Mouse (Mus musculus) intestine, embryonic 16.5 days (tissue): ENCODE measurements around the gene Stpg4. TPM values are rescaled to one million over a fixed set of nuclear protein-coding genes. Genes with fewer than 3 reads are reported as not detected.
A peak's percentile ranks its signal among the peaks of the same experiment; 100 is the strongest.

Source experiments
- ATAC-seq: fragments of 200-750 bp; cut with Nextera tagmentation; 2 replicates; pipeline ENCODE4 v1.8.0; 2017; ENCODE audit warnings: moderate TSS enrichment, moderate library complexity
- H3K27ac ChIP-seq: fragments of 300-500 bp; sonication (generic); 2 replicates; pipeline ENCODE4 v1.5.1; 2014; ENCODE audit warnings: mild to moderate bottlenecking, low read length
- H3K27me3 ChIP-seq: fragments of 300-500 bp; sonication (generic); replicated peaks from 2 replicates; pipeline ENCODE4 v1.6.1; 2014; ENCODE audit warnings: low read length, control low read depth, mixed read lengths; ENCODE audit not compliant: control insufficient read depth, insufficient read depth
- H3K36me3 ChIP-seq: fragments of 300-500 bp; sonication (generic); 2 replicates; pipeline ENCODE4 v1.6.1; 2014; ENCODE audit warnings: low read length, control low read depth; ENCODE audit not compliant: control insufficient read depth, insufficient read depth
- H3K4me1 ChIP-seq: fragments of 300-500 bp; sonication (generic); 2 replicates; pipeline ENCODE4 v1.6.1; 2014; ENCODE audit warnings: low read length, control low read depth, mixed read lengths; ENCODE audit not compliant: control insufficient read depth, insufficient read depth
- H3K4me2 ChIP-seq: fragments of 300-500 bp; sonication (generic); 2 replicates; pipeline ENCODE4 v1.6.1; 2014; ENCODE audit warnings: low read depth, low read length, control low read depth
- H3K4me3 ChIP-seq: fragments of 300-500 bp; sonication (generic); 2 replicates; pipeline ENCODE4 v1.5.1; 2014; ENCODE audit warnings: mild to moderate bottlenecking, low read length
- H3K9ac ChIP-seq: fragments of 300-500 bp; sonication (generic); 2 replicates; pipeline ENCODE4 v1.6.1; 2014; ENCODE audit warnings: low read depth, low read length
- H3K9me3 ChIP-seq: fragments of 300-500 bp; sonication (generic); 2 replicates; pipeline ENCODE4 v1.6.1; 2016; ENCODE audit warnings: low read length, control low read depth; ENCODE audit not compliant: control insufficient read depth
- WGBS: fragments of 180-500 bp; shearing (Covaris S2); extraction: QIAGEN DNeasy Blood & Tissue Kit; methylation state at CpG from one replicate; pipeline ENCODE4 v1.1.7; 2014; 5-methylcytosine and 5-hydroxymethylcytosine counted together
- polyA plus RNA-seq: library from polyadenylated mRNA; unstranded; fragments of >200 nt; fragmentation: Nextera tagmentation; extraction: Ambion mirVana; gene quantifications from 2 replicates; pipeline ENCODE4 v1.2.1, GENCODE M21; 2015

The Stpg4 gene
- polyA plus RNA-seq, 1 experiment from 2014 or later: not detected

DNA sequence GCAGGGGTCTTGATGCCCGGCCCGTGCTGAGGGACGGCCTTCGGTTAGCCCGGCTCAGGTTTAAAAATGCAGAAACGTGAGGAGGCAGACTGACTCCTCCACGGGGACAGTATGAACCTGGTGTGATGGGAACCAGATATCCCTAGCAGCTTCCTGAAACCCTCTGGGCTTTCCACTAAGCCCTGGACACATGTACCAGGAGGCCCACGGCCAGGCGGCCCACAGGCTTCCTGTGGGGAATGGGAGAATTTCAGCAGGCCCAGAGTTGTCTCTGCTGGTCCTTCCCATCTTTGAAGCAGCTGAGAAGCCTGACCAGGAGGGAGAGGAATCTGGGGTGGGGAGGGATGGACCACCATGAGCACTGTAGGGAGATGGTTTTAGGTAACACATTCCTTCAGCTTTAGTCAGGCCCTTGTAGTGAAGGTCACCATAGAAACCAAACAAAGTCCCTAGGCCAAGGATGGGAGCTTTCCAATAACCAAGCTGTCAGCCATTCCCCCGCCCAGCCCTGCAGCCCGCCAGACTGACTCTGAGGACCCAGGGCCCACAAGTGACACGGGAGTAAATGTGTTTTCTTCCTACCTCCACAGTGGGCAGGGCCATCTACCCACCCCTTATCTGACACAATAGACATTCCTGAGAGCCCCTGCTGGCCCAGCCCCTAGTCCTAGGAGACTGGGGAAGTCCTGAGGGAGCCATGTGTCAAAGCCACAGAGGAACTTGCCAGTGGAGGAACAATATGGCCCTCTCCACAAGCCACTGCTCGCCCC lies 76.9 kb downstream of the Stpg4 start:
- H3K4me1 ChIP-seq: peaks cover 33% of the 10 kb centered on the region
- H3K9me3 ChIP-seq: no peaks in the 10 kb centered on the region
- 50% methylated on average over 13 of the region's 13 CpGs for WGBS
- no peak overlapping the region for H3K4me3 ChIP-seq
- H3K27me3 ChIP-seq: no peaks in the 10 kb centered on the region
- H3K4me2 ChIP-seq: 0 out of 2 replicates have a peak overlapping the region, but pooled peaks have one; percentile 8
- peaks cover 7% of the 10 kb centered on the region for H3K36me3 ChIP-seq
- H3K27ac ChIP-seq: peak overlapping the region; percentile 93
- H3K9ac ChIP-seq: peak overlapping the region; percentile 41; the same call in 1 of the 2 replicates
- ATAC-seq: 0 out of 2 replicates have a peak, but pooled peaks have one; percentile 6

DNA sequence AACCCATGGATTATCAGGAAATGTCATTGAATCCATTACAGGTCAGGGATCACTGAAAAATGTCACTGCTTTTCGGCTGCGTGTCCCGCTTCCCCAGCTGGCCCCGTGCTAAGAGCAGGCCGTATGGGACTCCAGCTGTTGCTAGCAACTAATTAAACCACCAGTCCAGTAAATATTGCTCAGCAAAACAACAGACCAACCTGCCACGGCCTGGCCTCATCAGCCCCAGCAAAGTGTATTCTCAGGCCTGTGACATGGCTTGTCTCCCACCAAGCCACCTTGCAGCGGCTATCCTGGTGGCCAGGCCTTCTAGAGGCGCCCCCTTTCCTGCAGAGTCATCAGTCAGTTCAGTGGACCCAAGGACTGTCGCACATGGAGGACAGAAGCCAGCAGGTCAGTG lies 78.0 kb downstream of the Stpg4 start:
- Histone ChIP-seq H3K4me3 (no peak overlapping the region), H3K9ac (no peak overlapping the region), H3K27me3 (no peaks in the 10 kb centered on the region), H3K4me2 (no peak overlapping the region), H3K4me1 (peaks cover 33% of the 10 kb centered on the region), H3K9me3 (no peaks in the 10 kb centered on the region), H3K27ac (no peak overlapping the region), H3K36me3 (peaks cover 7% of the 10 kb centered on the region)
- 81% methylated on average over 9 of the region's 9 CpGs for WGBS
- no peak for ATAC-seq

GRCm38 (mm10) chr17:87349069-87349468 lies 78.5 kb downstream of the Stpg4 start:
- no peak overlapping the region for H3K27ac ChIP-seq
- H3K4me1 ChIP-seq: peaks cover 33% of the 10 kb centered on the region
- H3K4me2 ChIP-seq: no peak overlapping the region
- no peaks in the 10 kb centered on the region for H3K9me3 ChIP-seq
- 33% methylated on average over 9 of the region's 9 CpGs for WGBS
- no peak overlapping the region for H3K9ac ChIP-seq
- H3K36me3 ChIP-seq: peaks cover 7% of the 10 kb centered on the region
- H3K4me3 ChIP-seq: no peak overlapping the region
- no peaks in the 10 kb centered on the region for H3K27me3 ChIP-seq
- ATAC-seq: no peak

DNA sequence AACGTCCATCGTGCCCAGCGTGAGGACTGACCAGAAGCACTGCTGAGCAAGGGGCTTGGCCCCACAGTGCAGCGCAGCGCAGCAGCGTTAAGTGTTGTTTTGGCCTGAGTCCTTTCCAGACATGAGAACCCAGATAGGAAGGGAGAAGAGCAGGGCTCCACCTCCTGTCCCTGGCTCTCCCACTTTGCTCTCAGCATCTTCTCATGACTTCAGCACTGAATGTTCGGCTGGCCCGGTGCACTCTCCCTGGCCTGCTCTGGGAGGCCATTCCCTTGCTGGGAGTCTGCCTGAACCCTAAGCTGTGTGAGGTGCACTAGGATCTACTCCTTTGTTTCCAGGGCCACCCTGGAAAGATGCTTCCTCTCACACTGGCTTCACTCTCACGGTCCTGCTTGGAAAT lies 79.2 kb downstream of the Stpg4 start:
- Histone ChIP-seq H3K4me2 (no peak overlapping the region), H3K4me3 (no peak overlapping the region), H3K27ac (0 out of 2 replicates have a peak overlapping the region, but pooled peaks have one; percentile 14), H3K36me3 (peaks cover 7% of the 10 kb centered on the region), H3K27me3 (no peaks in the 10 kb centered on the region), H3K4me1 (peaks cover 33% of the 10 kb centered on the region), H3K9ac (no peak overlapping the region), H3K9me3 (no peaks in the 10 kb centered on the region)
- no peak for ATAC-seq
- 60% methylated on average over 9 of the region's 9 CpGs for WGBS

- Histone ChIP-seq H3K27me3 (no peaks in the 10 kb centered on the region), H3K4me1 (peaks cover 3% of the 10 kb centered on the region), H3K9me3 (no peaks in the 10 kb centered on the region), H3K9ac (no peak overlapping the region), H3K4me3 (no peak overlapping the region), H3K4me2 (no peak overlapping the region), H3K27ac (no peak overlapping the region), H3K36me3 (peaks cover 7% of the 10 kb centered on the region)
- WGBS: 49% methylated on average over 4 of the region's 4 CpGs
- no peak for ATAC-seq
Observed at GRCm38 (mm10) chr17:87345252-87345593, 82.3 kb downstream of the Stpg4 start.

DNA sequence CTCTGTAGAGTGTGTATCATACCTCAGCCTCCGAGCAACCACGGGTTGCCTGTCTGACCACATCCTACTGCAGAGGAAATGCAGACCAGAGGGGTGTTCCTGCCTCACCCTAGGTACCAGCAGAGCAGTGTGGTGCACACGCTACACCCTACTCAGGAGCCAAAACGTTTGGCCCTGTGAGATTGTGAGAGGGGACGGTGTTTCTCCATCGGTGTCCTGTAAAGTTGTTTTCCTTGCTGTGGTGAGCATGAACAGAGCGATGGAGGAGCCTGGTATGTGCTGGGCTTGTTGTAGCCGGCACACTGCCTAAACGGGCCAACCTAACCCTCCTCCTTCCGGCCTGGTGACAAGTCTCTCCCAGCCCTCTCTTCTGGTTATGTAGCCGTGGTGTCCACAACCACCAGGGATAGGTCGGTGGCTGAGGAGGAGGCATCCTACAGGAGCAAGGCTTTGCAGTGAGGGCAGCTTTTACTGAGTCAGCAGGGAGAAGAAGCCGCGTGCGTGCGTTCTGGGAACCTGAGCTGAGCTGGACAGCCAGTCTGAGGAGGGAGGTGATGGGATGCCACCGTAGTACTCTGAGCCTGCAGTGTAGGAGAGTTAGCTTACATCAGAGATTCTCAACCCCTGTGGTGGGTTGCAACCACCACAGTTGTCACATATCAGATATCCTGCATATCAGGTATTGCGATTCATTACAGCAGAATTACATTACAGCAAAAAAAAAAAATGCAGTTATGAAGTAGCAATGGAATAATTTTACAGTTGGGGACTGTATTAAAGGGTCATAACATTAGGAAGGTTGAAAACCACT lies 82.9 kb downstream of the Stpg4 start:
- no peak for ATAC-seq
- Histone ChIP-seq H3K9ac (no peak overlapping the region), H3K36me3 (peaks cover 7% of the 10 kb centered on the region)

GRCm38 (mm10) chr17:87343060-87343703 lies 84.4 kb downstream of the Stpg4 start:
- no peaks in the 10 kb centered on the region for H3K9me3 ChIP-seq
- no peak overlapping the region for H3K4me3 ChIP-seq
- peaks cover 5% of the 10 kb centered on the region for H3K36me3 ChIP-seq
- ATAC-seq: no peak
- H3K4me1 ChIP-seq: 0 out of 2 replicates have a peak, but pooled peaks cover 2% of the 10 kb centered on the region
- 71% methylated on average over 8 of the region's 8 CpGs for WGBS
- H3K27me3 ChIP-seq: no peaks in the 10 kb centered on the region
- H3K9ac ChIP-seq: no peak overlapping the region
- no peak overlapping the region for H3K27ac ChIP-seq
- H3K4me2 ChIP-seq: no peak overlapping the region

More for the DNA sequence above, 82.9 kb downstream of the Stpg4 start:
- Histone ChIP-seq H3K4me3 (no peak overlapping the region), H3K4me1 (0 out of 2 replicates have a peak, but pooled peaks cover 2% of the 10 kb centered on the region), H3K27me3 (no peaks in the 10 kb centered on the region), H3K4me2 (no peak overlapping the region), H3K27ac (no peak overlapping the region), H3K9me3 (no peaks in the 10 kb centered on the region)
- 76% methylated on average over 18 of the region's 18 CpGs for WGBS
